Mouse (Mus musculus): ENCODE results near the gene Gm4894. TPM values are rescaled to one million over a fixed set of nuclear protein-coding genes. Genes with fewer than 3 reads are reported as not detected.

Gm4894 gene
- total RNA-seq (2023): not detected

GRCm38 (mm10) chr9:49250231-49250630 is at the start of gene Gm4894:
Gene Gm4894 (plus strand): TSS chr9:49250531.

Other genes with a start within 250 kb of the Gm4894 start
- gene Zw10, start 194.9 kb upstream of the Gm4894 start, total RNA-seq (2023): 10 to 100 TPM; 46.8 to 47.6 TPM
- gene Tmprss5, start 169.3 kb upstream of the Gm4894 start, total RNA-seq (2023): not detected
- gene Drd2, start 90.1 kb downstream of the Gm4894 start, total RNA-seq (2023): not detected
- gene Ankk1, start 176.5 kb downstream of the Gm4894 start, total RNA-seq (2023): not detected
- not detected for gene Ttc12, start 235.7 kb downstream of the Gm4894 start, total RNA-seq (2023)

All from T-cell, adult 66 days (primary cell).